Mouse (Mus musculus) spleen, adult 2 months (tissue): Measurements from ENCODE around the gene Efcab9.

ENCODE experiments used
- CTCF ChIP-seq: fragments of 200-500 bp; IDR thresholded peaks from 2 replicates; pipeline ENCODE4 v1.5.1; 2011; ENCODE audit warnings: mild to moderate bottlenecking, inconsistent platforms; ENCODE audit not compliant: insufficient read depth, insufficient read length, insufficient replicate concordance; ENCODE audit errors: extremely low read depth
- POLR2A ChIP-seq: fragments of 200-500 bp; IDR thresholded peaks from 2 replicates; pipeline ENCODE4 v1.6.1; 2011; ENCODE audit warnings: low read depth, low read length, inconsistent platforms

DNA sequence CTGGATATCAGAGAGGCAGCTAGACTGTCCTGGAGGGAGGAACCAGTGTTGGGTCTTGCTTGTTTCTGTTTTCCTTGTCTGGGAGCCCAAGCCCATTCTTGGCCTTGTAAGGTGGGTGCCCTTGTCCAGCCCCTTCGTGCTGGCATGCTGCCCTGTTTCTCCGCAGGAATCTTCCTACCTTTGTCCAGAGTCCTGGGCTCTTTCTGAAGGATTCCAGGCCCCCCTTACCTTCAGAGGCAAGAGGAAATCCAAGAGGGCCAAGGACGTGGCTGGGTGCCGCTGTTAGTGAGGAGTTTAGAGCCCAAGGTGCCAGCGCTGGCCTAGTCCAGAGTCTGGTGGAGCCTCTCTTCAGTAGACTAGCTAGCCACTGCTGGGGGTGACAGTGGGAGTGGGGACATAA is 12.6 kb upstream of the Efcab9 start:
- TF ChIP-seq POLR2A (no peak), CTCF (no peak)
